Mouse (Mus musculus) spleen, adult 2 months (tissue): ENCODE results near the gene Ggt7.

Experiments
- CTCF ChIP-seq: fragments of 200-500 bp; IDR thresholded peaks from 2 replicates; pipeline ENCODE4 v1.5.1; 2011; ENCODE audit warnings: mild to moderate bottlenecking, inconsistent platforms; ENCODE audit not compliant: insufficient read depth, insufficient read length, insufficient replicate concordance; ENCODE audit errors: extremely low read depth
- POLR2A ChIP-seq: fragments of 200-500 bp; IDR thresholded peaks from 2 replicates; pipeline ENCODE4 v1.6.1; 2011; ENCODE audit warnings: low read depth, low read length, inconsistent platforms

- peak; percentile 59; the same call in 1 of the 2 replicates for TF ChIP-seq CTCF
- TF ChIP-seq POLR2A = no peak
Measured at GRCm38 (mm10) chr2:155515941-155516340, 2.1 kb downstream of the Ggt7 start.
